Mouse (Mus musculus): ENCODE measurements at regions not wholly inside any gene's neighbourhood (a gene's known extent, or its start where the extent isn't known, plus 50 kb on each side); places are given as distances from the start of the nearest gene placed in this dataset.

DNA sequence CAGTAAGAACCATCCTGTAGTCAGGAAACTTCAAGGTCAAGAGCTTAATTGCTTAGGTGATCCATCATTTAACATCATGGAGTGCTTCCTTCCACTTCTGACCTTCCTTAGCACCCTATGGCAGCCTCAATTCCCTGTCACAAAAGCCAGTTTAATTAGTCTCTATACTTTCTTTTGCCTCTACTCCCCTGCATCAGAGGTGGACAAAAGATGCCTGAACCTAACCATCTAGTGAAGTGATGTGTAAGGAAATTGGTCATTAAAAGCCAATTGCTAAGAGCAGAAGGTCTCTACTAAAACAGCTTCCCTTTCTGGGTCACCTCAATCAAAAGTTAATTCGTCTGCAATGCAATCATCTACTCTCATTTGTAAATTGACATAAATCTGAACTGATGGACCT, 234.3 kb upstream of the Fbxl7 start:
- 33% methylated on average over 1 of the region's 1 CpGs for WGBS
- Histone ChIP-seq H3K36me3 (ENCODE audit: control insufficient read depth, insufficient read depth, low read length) (no peaks in the 10 kb centered on the region), H3K27ac (ENCODE audit: insufficient read depth, low read depth, low read length) (no peak overlapping the region)

DNA sequence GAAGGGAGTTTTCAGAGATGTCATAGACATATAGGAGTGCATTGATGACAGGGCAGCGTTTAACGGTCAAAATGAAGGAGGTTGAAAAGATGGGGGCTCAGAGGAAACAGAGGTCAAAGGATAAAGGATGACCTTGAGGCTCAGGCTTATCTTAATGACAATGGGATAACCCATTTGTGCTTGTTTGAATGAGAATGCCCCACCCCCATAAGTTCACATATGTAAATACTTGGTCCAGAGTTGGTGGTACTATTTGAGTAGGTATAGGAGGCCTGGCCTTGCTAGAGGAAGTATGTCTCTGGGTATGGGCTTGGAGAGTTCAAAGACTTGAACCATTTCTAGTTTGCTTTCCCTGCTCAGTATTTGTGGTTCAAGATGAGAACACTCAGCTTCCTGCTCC, 237.4 kb upstream of the Fbxl7 start:
- TF ChIP-seq CTCF (IDR thresholded peaks at IDR 0.05; ENCODE audit: extremely low read depth, insufficient read length, insufficient replicate concordance, low read depth, low read length) (no peak), POLR2A (IDR thresholded peaks at IDR 0.05; ENCODE audit: low read depth, low read length) (no peak)
- 75% methylated on average over 2 of the region's 2 CpGs for WGBS
- H3K4me1 ChIP-seq (ENCODE audit: control insufficient read depth, insufficient read depth, insufficient read length, low read length): no peaks in the 10 kb centered on the region

More for the DNA sequence above, 234.3 kb upstream of the Fbxl7 start:
- no peak for TF ChIP-seq CTCF (IDR thresholded peaks at IDR 0.05; ENCODE audit: extremely low read depth, insufficient read length, insufficient replicate concordance, low read depth, low read length)
- TF ChIP-seq POLR2A (IDR thresholded peaks at IDR 0.05; ENCODE audit: low read depth, low read length): no peak
- H3K4me1 ChIP-seq (ENCODE audit: control insufficient read depth, insufficient read depth, insufficient read length, low read length): no peaks in the 10 kb centered on the region
- no peaks in the 10 kb centered on the region for H3K27me3 ChIP-seq (ENCODE audit: control insufficient read depth, insufficient read depth, low read length)
- no peak overlapping the region for H3K4me3 ChIP-seq (ENCODE audit: low read depth, low read length)

DNA sequence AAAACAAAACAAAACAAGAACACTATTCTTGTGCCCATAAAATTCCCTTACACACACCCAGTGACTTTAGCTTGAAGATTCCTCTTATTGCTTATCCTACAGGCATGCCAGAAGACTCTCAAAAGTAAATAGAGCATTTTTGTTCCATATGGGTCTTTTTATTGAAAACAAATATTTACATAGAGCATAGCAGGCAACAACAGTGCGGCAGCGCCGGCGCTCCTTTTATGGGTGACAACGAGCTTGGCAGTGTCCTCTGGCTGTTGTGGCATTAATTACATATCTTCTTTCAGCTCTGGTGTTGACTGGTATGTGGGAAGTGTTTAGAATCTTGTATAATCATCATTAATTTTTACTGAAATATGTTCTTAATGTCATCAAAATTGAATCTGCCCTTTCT, 242.2 kb upstream of the Fbxl7 start:
- Histone ChIP-seq H3K4me1 (ENCODE audit: control insufficient read depth, insufficient read depth, insufficient read length, low read length) (no peaks in the 10 kb centered on the region), H3K36me3 (ENCODE audit: control insufficient read depth, insufficient read depth, low read length) (no peaks in the 10 kb centered on the region)
- 73% methylated on average over 5 of the region's 5 CpGs for WGBS

More for the DNA sequence above, 237.4 kb upstream of the Fbxl7 start:
- no peak overlapping the region for H3K4me3 ChIP-seq (ENCODE audit: low read depth, low read length)
- no peaks in the 10 kb centered on the region for H3K27me3 ChIP-seq (ENCODE audit: control insufficient read depth, insufficient read depth, low read length)
- no peak overlapping the region for H3K27ac ChIP-seq (ENCODE audit: insufficient read depth, low read depth, low read length)
- no peaks in the 10 kb centered on the region for H3K36me3 ChIP-seq (ENCODE audit: control insufficient read depth, insufficient read depth, low read length)

DNA sequence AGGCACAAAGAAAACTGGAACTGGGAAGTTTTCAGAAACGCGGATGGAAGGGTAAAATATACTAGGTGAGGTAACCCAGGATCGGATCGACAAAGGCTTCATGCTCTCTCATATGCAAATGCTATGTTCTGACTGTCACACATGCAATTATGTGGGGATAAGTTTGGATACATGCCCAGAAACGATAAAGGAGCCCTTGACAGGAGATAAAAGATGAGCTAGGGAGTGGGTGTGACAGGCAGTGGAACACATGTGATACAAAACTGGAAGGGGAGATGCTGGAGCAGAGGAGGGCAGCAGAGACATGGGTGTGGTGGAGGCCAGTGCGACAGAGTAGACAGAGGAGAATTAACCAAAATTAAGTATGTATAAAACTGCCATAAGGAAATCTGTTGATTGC, 250.5 kb upstream of the Fbxl7 start:
- H3K36me3 ChIP-seq (ENCODE audit: control insufficient read depth, insufficient read depth, low read length): no peaks in the 10 kb centered on the region
- TF ChIP-seq POLR2A (IDR thresholded peaks at IDR 0.05; ENCODE audit: low read depth, low read length) (no peak), CTCF (IDR thresholded peaks at IDR 0.05; ENCODE audit: extremely low read depth, insufficient read length, insufficient replicate concordance, low read depth, low read length) (no peak)
- H3K4me1 ChIP-seq (ENCODE audit: control insufficient read depth, insufficient read depth, insufficient read length, low read length): no peaks in the 10 kb centered on the region
- WGBS: 77% methylated on average over 6 of the region's 6 CpGs
- H3K4me3 ChIP-seq (ENCODE audit: low read depth, low read length): no peak overlapping the region
- no peaks in the 10 kb centered on the region for H3K27me3 ChIP-seq (ENCODE audit: control insufficient read depth, insufficient read depth, low read length)
- no peak overlapping the region for H3K27ac ChIP-seq (ENCODE audit: insufficient read depth, low read depth, low read length)

More for the DNA sequence above, 242.2 kb upstream of the Fbxl7 start:
- H3K27ac ChIP-seq (ENCODE audit: insufficient read depth, low read depth, low read length): no peak overlapping the region
- TF ChIP-seq CTCF (IDR thresholded peaks at IDR 0.05; ENCODE audit: extremely low read depth, insufficient read length, insufficient replicate concordance, low read depth, low read length): no peak
- no peak for TF ChIP-seq POLR2A (IDR thresholded peaks at IDR 0.05; ENCODE audit: low read depth, low read length)
- H3K27me3 ChIP-seq (ENCODE audit: control insufficient read depth, insufficient read depth, low read length): no peaks in the 10 kb centered on the region
- H3K4me3 ChIP-seq (ENCODE audit: low read depth, low read length): no peak overlapping the region

DNA sequence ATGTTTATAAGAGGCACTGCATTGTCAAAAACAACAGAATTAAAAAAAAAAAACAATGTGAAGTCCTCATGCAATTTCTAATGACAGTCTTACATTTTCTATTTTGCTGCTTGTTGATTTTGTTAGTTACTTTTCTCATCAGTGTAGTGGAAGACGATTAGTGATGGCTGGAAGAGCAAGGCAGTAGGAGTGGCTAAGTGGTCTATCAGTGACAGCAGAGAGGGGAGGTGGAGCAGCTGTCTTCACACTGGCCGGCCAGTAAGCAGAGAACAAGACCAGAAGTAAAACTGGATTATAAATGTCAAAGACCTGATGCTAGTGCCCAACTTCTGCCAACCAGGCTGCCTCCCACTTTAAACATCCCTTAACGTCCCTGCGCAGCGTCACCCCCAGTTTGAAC, 265.6 kb upstream of the Fbxl7 start:
- no peak overlapping the region for H3K27ac ChIP-seq (ENCODE audit: insufficient read depth, low read depth, low read length)
- H3K36me3 ChIP-seq (ENCODE audit: control insufficient read depth, insufficient read depth, low read length): no peaks in the 10 kb centered on the region
- no peak overlapping the region for H3K4me3 ChIP-seq (ENCODE audit: low read depth, low read length)
- WGBS: 64% methylated on average over 5 of the region's 5 CpGs
- H3K27me3 ChIP-seq (ENCODE audit: control insufficient read depth, insufficient read depth, low read length): no peaks in the 10 kb centered on the region
- no peaks in the 10 kb centered on the region for H3K4me1 ChIP-seq (ENCODE audit: control insufficient read depth, insufficient read depth, insufficient read length, low read length)
- TF ChIP-seq CTCF (IDR thresholded peaks at IDR 0.05; ENCODE audit: extremely low read depth, insufficient read length, insufficient replicate concordance, low read depth, low read length): no peak
- no peak for TF ChIP-seq POLR2A (IDR thresholded peaks at IDR 0.05; ENCODE audit: low read depth, low read length)

DNA sequence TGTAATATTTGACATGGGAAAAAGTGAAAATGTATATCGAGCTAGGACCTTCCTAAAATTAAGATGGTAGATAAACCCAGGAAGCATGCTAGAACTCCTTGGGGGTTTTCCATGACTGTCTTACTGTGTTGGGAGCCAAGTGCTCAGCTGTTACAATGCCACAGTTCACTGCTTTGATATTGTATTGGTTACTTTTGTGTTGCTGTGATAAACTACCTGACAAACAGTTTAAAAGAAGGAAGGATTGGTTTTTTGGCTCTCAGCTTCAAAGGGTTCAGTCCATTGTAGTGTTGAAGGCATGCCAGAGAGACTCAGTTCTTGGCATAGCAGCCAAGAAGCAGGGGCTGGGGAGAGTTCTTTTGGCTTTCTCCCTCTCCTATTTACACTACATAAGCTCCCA, 272.1 kb upstream of the Fbxl7 start:
- Histone ChIP-seq H3K27me3 (ENCODE audit: control insufficient read depth, insufficient read depth, low read length) (no peaks in the 10 kb centered on the region), H3K36me3 (ENCODE audit: control insufficient read depth, insufficient read depth, low read length) (no peaks in the 10 kb centered on the region), H3K4me1 (ENCODE audit: control insufficient read depth, insufficient read depth, insufficient read length, low read length) (no peaks in the 10 kb centered on the region), H3K4me3 (ENCODE audit: low read depth, low read length) (no peak overlapping the region), H3K27ac (ENCODE audit: insufficient read depth, low read depth, low read length) (no peak overlapping the region)
- 76% methylated on average over 1 of the region's 1 CpGs for WGBS
- no peak for TF ChIP-seq CTCF (IDR thresholded peaks at IDR 0.05; ENCODE audit: extremely low read depth, insufficient read length, insufficient replicate concordance, low read depth, low read length)
- no peak for TF ChIP-seq POLR2A (IDR thresholded peaks at IDR 0.05; ENCODE audit: low read depth, low read length)

DNA sequence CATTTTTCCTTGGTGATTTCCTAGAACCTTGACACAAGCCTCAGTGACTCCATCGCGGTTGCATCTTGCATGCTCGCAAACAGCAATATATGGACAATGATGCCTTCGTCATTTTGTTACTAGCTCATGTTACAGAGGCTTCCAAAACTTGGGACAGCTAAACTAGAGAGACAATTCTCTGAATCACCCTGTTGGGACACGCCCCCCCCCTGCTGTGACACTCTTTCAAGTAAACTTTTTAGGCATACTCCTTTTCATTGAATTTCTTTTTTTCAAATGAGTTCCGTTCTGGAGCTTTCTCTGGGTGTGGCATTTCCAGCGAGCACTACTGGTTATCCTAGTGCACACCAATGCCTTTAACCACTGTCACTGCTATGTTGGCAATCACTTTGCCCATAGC, 274.5 kb upstream of the Fbxl7 start:
- no peaks in the 10 kb centered on the region for H3K27me3 ChIP-seq (ENCODE audit: control insufficient read depth, insufficient read depth, low read length)

DNA sequence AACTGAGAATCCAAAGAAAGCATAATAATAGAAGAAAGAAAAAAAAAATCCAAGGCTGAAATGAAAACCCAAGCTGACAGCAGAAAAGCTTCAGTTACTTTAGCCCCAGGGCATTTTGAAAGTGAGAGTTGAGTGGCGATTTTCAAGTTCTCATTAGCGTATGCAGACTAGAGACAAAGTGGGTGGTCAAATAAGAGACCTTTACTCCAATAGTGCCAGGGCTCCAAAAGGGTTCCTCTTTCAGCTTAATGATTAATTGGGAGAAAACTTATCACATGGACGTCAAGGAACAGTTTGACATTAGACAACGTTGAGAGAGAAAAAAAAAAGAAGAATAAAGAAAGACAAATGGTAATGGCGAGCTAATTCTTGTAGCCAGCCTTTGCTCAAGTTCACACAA, 278.1 kb upstream of the Fbxl7 start:
- TF ChIP-seq CTCF (IDR thresholded peaks at IDR 0.05; ENCODE audit: extremely low read depth, insufficient read length, insufficient replicate concordance, low read depth, low read length) (no peak), POLR2A (IDR thresholded peaks at IDR 0.05; ENCODE audit: low read depth, low read length) (no peak)
- 32% methylated on average over 5 of the region's 5 CpGs for WGBS

More for the DNA sequence above, 274.5 kb upstream of the Fbxl7 start:
- no peak overlapping the region for H3K4me3 ChIP-seq (ENCODE audit: low read depth, low read length)
- no peak overlapping the region for H3K27ac ChIP-seq (ENCODE audit: insufficient read depth, low read depth, low read length)
- H3K4me1 ChIP-seq (ENCODE audit: control insufficient read depth, insufficient read depth, insufficient read length, low read length): no peaks in the 10 kb centered on the region
- 90% methylated on average over 7 of the region's 7 CpGs for WGBS
- no peak for TF ChIP-seq POLR2A (IDR thresholded peaks at IDR 0.05; ENCODE audit: low read depth, low read length)
- no peak for TF ChIP-seq CTCF (IDR thresholded peaks at IDR 0.05; ENCODE audit: extremely low read depth, insufficient read length, insufficient replicate concordance, low read depth, low read length)
- no peaks in the 10 kb centered on the region for H3K36me3 ChIP-seq (ENCODE audit: control insufficient read depth, insufficient read depth, low read length)

More for the DNA sequence above, 278.1 kb upstream of the Fbxl7 start:
- Histone ChIP-seq H3K27ac (ENCODE audit: insufficient read depth, low read depth, low read length) (no peak overlapping the region), H3K4me3 (ENCODE audit: low read depth, low read length) (no peak overlapping the region), H3K27me3 (ENCODE audit: control insufficient read depth, insufficient read depth, low read length) (no peaks in the 10 kb centered on the region), H3K36me3 (ENCODE audit: control insufficient read depth, insufficient read depth, low read length) (no peaks in the 10 kb centered on the region), H3K4me1 (ENCODE audit: control insufficient read depth, insufficient read depth, insufficient read length, low read length) (no peaks in the 10 kb centered on the region)

Measured in small intestine, adult 2 months (tissue).